Mouse (Mus musculus) thymus, adult 2 months (tissue): ENCODE results near the gene Mtmr11.

ENCODE experiments used
- CTCF ChIP-seq: fragments of 200-500 bp; IDR thresholded peaks from 2 replicates; pipeline ENCODE4 v1.5.1; 2012; ENCODE audit warnings: mild to moderate bottlenecking, control low read depth, low read length, moderate library complexity, borderline replicate concordance; ENCODE audit not compliant: control insufficient read depth, poor library complexity, insufficient read depth; ENCODE audit errors: extremely low read depth
- POLR2A ChIP-seq: fragments of 200-500 bp; IDR thresholded peaks from 2 replicates; pipeline ENCODE4 v1.6.1; 2012; ENCODE audit warnings: mild to moderate bottlenecking, low read length, control low read depth, moderate library complexity; ENCODE audit not compliant: control insufficient read depth, poor library complexity, insufficient read depth; ENCODE audit errors: extremely low read depth

GRCm38 (mm10) chr3:96135011-96135410, 26.8 kb upstream of the Mtmr11 start:
- TF ChIP-seq POLR2A (no peak), CTCF (no peak)
